Mouse (Mus musculus) MEL (cell line): ENCODE data around the gene Srbd1. TPM values are rescaled to one million over a fixed set of nuclear protein-coding genes. Genes with fewer than 3 reads are reported as not detected.

Experiments
- DNase-seq: peaks from one replicate; pipeline ENCODE4 v3.0.0; 2011; ENCODE audit warnings: low read depth, low spot score
- H3K27ac ChIP-seq: 2 replicates; pipeline ENCODE4 v1.5.1; 2012; ENCODE audit warnings: low read depth, mild to moderate bottlenecking, control low read depth, low read length, moderate library complexity; ENCODE audit not compliant: control insufficient read depth
- H3K27me3 ChIP-seq, 2 experiments: fragments of 150-350 bp in 1 of 2; sonication (generic) in 1 of 2; 2 replicates each; pipeline ENCODE4 v1.6.1; 2012; ENCODE audit warnings: low read length in 2 of 2, mild to moderate bottlenecking in 2 of 2, improper control_type of control experiment in 1 of 2, moderate library complexity in 1 of 2; ENCODE audit not compliant: insufficient read depth in 2 of 2, control insufficient read depth in 1 of 2
- H3K36me3 ChIP-seq, 2 experiments: 2 replicates each; pipeline ENCODE4 v1.6.1; 2012 to 2014; ENCODE audit warnings: low read length in 2 of 2, improper control_type of control experiment in 1 of 2, inconsistent platforms in 1 of 2, mild to moderate bottlenecking in 1 of 2; ENCODE audit not compliant: insufficient read depth in 2 of 2, control insufficient read depth in 1 of 2
- H3K4me1 ChIP-seq, 2 experiments: fragments of 150-350 bp in 1 of 2; sonication (generic) in 1 of 2; 2 replicates each; pipeline ENCODE4 v1.6.1; 2012; ENCODE audit warnings: low read length in 2 of 2, improper control_type of control experiment in 1 of 2, mild to moderate bottlenecking in 1 of 2; ENCODE audit not compliant: insufficient read depth in 2 of 2, control insufficient read depth in 1 of 2
- H3K4me3 ChIP-seq, 2 experiments: fragments of 150-350 bp in 1 of 2; sonication (generic) in 1 of 2; 2 replicates each; pipeline ENCODE4 v1.5.1; 2012; ENCODE audit warnings: low read depth in 2 of 2, low read length in 2 of 2, mild to moderate bottlenecking in 2 of 2, moderate library complexity in 2 of 2, control low read depth in 1 of 2, improper control_type of control experiment in 1 of 2; ENCODE audit not compliant: control insufficient read depth in 1 of 2, insufficient read depth in 1 of 2
- H3K79me2 ChIP-seq: 2 replicates; pipeline ENCODE4 v1.6.1; 2012; ENCODE audit warnings: mild to moderate bottlenecking, low read length, moderate library complexity; ENCODE audit not compliant: control insufficient read depth, poor library complexity, insufficient read depth
- H3K9ac ChIP-seq: 2 replicates; pipeline ENCODE4 v1.6.1; 2012; ENCODE audit warnings: low read depth, mild to moderate bottlenecking, control low read depth, low read length, moderate library complexity; ENCODE audit not compliant: control insufficient read depth, poor library complexity, severe bottlenecking
- H3K9me3 ChIP-seq: fragments of 150-350 bp; sonication (generic); replicated peaks from 2 replicates; pipeline ENCODE4 v1.6.1; 2012; ENCODE audit warnings: mild to moderate bottlenecking, low read length, improper control_type of control experiment, moderate library complexity; ENCODE audit not compliant: insufficient read depth
- BHLHE40 ChIP-seq: IDR thresholded peaks from 2 replicates; pipeline ENCODE4 v1.6.1; 2012; ENCODE audit warnings: low read depth, mild to moderate bottlenecking, inconsistent platforms, low read length, improper control_type of control experiment, borderline replicate concordance
- CHD1 ChIP-seq: IDR thresholded peaks from 2 replicates; pipeline ENCODE4 v1.6.1; 2012; ENCODE audit warnings: low read depth, mild to moderate bottlenecking, inconsistent platforms, low read length, improper control_type of control experiment
- CHD2 ChIP-seq: IDR thresholded peaks from 2 replicates; pipeline ENCODE4 v1.6.1; 2011; ENCODE audit warnings: low read length, improper control_type of control experiment
- ELF1 ChIP-seq: IDR thresholded peaks from 2 replicates; pipeline ENCODE4 v1.6.1; 2014; ENCODE audit warnings: low read depth, mild to moderate bottlenecking, inconsistent platforms, low read length, improper control_type of control experiment, moderate library complexity
- EP300 ChIP-seq, 2 experiments: IDR thresholded peaks; 2 replicates each; pipeline ENCODE4 v1.6.1; 2011; ENCODE audit warnings: improper control_type of control experiment in 2 of 2, low read length in 2 of 2, low read depth in 1 of 2, mild to moderate bottlenecking in 1 of 2
- ETS1 ChIP-seq: IDR thresholded peaks from 2 replicates; pipeline ENCODE4 v1.6.1; 2012; ENCODE audit warnings: low read depth, mild to moderate bottlenecking, inconsistent platforms, low read length, improper control_type of control experiment, moderate library complexity
- HCFC1 ChIP-seq: IDR thresholded peaks from 2 replicates; pipeline ENCODE4 v1.6.1; 2012; ENCODE audit warnings: low read depth, mild to moderate bottlenecking, inconsistent platforms, low read length, improper control_type of control experiment, moderate library complexity
- MAX ChIP-seq: IDR thresholded peaks from 2 replicates; pipeline ENCODE4 v1.6.1; 2011; ENCODE audit warnings: low read length, improper control_type of control experiment
- NELFE ChIP-seq: IDR thresholded peaks from 2 replicates; pipeline ENCODE4 v1.6.1; 2011; ENCODE audit warnings: low read depth, low read length, improper control_type of control experiment
- RAD21 ChIP-seq: IDR thresholded peaks from 2 replicates; pipeline ENCODE4 v1.6.1; 2011; ENCODE audit warnings: mild to moderate bottlenecking, low read depth, low read length, improper control_type of control experiment
- RCOR1 ChIP-seq: IDR thresholded peaks from 2 replicates; pipeline ENCODE4 v1.6.1; 2012; ENCODE audit warnings: low read depth, mild to moderate bottlenecking, inconsistent platforms, low read length, improper control_type of control experiment
- SMC3 ChIP-seq: IDR thresholded peaks from 2 replicates; pipeline ENCODE4 v1.6.1; 2011; ENCODE audit warnings: low read depth, low read length, improper control_type of control experiment
- TAL1 ChIP-seq: IDR thresholded peaks from 2 replicates; pipeline ENCODE4 v1.6.1; 2012; ENCODE audit warnings: mild to moderate bottlenecking, inconsistent platforms, low read length, moderate library complexity, mixed read lengths
- TBP ChIP-seq: IDR thresholded peaks from 2 replicates; pipeline ENCODE4 v1.8.0; 2011; ENCODE audit warnings: low read depth, low read length, improper control_type of control experiment
- TCF12 ChIP-seq: IDR thresholded peaks from 2 replicates; pipeline ENCODE4 v1.6.1; 2014; ENCODE audit warnings: low read depth, mild to moderate bottlenecking, inconsistent platforms, low read length, improper control_type of control experiment, moderate library complexity
- USF1 ChIP-seq: IDR thresholded peaks from 2 replicates; pipeline ENCODE4 v1.6.1; 2014; ENCODE audit warnings: low read depth, mild to moderate bottlenecking, inconsistent platforms, low read length, improper control_type of control experiment, moderate library complexity
- USF2 ChIP-seq, 2 experiments: IDR thresholded peaks; 2 replicates each; pipeline ENCODE4 v1.6.1; 2011 to 2012; ENCODE audit warnings: improper control_type of control experiment in 2 of 2, low read length in 2 of 2, borderline replicate concordance in 1 of 2, inconsistent platforms in 1 of 2, low read depth in 1 of 2, mild to moderate bottlenecking in 1 of 2; ENCODE audit not compliant: insufficient read depth in 1 of 2
- ZKSCAN1 ChIP-seq: IDR thresholded peaks from 2 replicates; pipeline ENCODE4 v1.6.1; 2012; ENCODE audit warnings: low read depth, mild to moderate bottlenecking, inconsistent platforms, low read length, improper control_type of control experiment, moderate library complexity
- ZMIZ1 ChIP-seq: IDR thresholded peaks from 2 replicates; pipeline ENCODE4 v1.6.1; 2012; ENCODE audit warnings: low read depth, mild to moderate bottlenecking, inconsistent platforms, low read length, improper control_type of control experiment, moderate library complexity
- ZNF384 ChIP-seq: IDR thresholded peaks from 2 replicates; pipeline ENCODE4 v1.6.1; 2012; ENCODE audit warnings: low read depth, mild to moderate bottlenecking, inconsistent platforms, low read length, improper control_type of control experiment
- polyA plus RNA-seq, 2 experiments: library from polyadenylated mRNA; stranded (reverse) in 1 of 2; unstranded in 1 of 2; fragments of >175 nt in 1 of 2; fragments of >200 nt in 1 of 2; gene quantifications; 2 replicates each; pipeline versions ENCODE4 v1.2.1 to v1.2.4; 2012; ENCODE audit warnings: low replicate concordance in 2 of 2, low read depth in 1 of 2; ENCODE audit not compliant: insufficient read length in 2 of 2, insufficient read depth in 1 of 2, missing spikeins in 1 of 2
- total RNA-seq: library from RNA; depleted of rRNA; stranded (reverse); fragments of 300-350 nt; gene quantifications from 2 replicates; pipeline ENCODE4 v1.2.3, GENCODE M21; 2012

Srbd1 gene
- total and polyA plus RNA-seq, 3 experiments = 14.9 to 30.5 TPM; not detected in 1

DNA sequence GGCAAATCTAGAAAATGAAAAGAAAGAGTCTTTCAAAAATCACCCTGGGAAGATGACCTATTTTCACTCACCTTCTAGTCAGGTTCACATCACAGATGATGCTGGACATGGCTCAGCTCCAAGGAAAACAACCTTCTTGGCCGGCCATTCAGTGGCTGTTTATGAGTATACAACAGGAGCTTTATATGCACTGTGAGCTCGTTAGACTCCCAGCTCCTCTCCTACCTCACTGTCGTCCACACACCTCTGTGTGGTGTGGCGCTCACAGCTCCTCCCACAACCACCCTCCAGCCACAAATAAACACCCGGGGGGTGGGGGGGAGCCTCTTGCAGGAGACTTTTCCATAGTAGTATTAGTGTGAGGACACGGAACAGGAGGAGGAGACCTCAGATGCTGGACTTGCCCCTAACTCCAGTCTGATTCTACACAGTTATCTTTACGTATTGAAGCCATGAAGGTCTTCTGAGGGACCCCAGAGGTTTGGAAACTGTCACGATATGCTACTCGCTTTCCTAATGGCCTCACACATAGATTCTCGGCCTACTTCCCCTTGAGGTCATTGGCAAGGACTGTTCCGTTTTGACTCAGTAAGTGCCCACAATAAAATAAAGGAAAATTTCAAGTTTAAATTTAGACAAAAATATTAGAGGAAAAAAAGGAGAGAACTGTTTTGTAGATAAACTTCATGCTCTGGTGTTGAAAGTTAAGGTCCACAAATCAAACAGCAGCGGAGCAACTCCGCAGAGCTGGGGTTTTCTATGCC lies 104.6 kb downstream of the Srbd1 start:
- no peak overlapping the region for H3K4me3 ChIP-seq
- DNase-seq = no peak

GRCm38 (mm10) chr17:86039741-86040140 lies 105.2 kb downstream of the Srbd1 start:
- no peaks in the 10 kb centered on the region for H3K9me3 ChIP-seq
- no peaks in the 10 kb centered on the region for H3K27me3 ChIP-seq
- no peaks in the 10 kb centered on the region; the same call in 1 of the 2 replicates for H3K79me2 ChIP-seq
- H3K4me1 ChIP-seq = peaks cover 0 to 5% of the 10 kb centered on the region in 2 experiments; a peak in 1 of 4 replicates
- H3K9ac ChIP-seq = no peak overlapping the region
- no peak overlapping the region for H3K27ac ChIP-seq
- DNase-seq = no peak
- no peak overlapping the region for H3K4me3 ChIP-seq
- TF ChIP-seq BHLHE40 = no peak
- TF ChIP-seq HCFC1 = no peak
- no peak for TF ChIP-seq ZMIZ1
- TF ChIP-seq ZNF384 = no peak
- no peak for TF ChIP-seq ELF1
- TF ChIP-seq USF2 (IDR thresholded peaks at IDR 0.05; ENCODE audit: borderline replicate concordance in 1 of 2, insufficient read depth in 1 of 2, low read depth in 1 of 2, low read length in 2 of 2) = no peak
- TF ChIP-seq TCF12 = no peak
- no peak for TF ChIP-seq SMC3
- no peak for TF ChIP-seq TAL1
- TF ChIP-seq EP300 (IDR thresholded peaks at IDR 0.05; ENCODE audit: low read depth in 1 of 2, low read length in 2 of 2) = no peak
- no peak for TF ChIP-seq MAX
- TF ChIP-seq CHD1 = no peak
- TF ChIP-seq RCOR1 = no peak
- H3K36me3 ChIP-seq = peaks cover 3 to 4% of the 10 kb centered on the region in 2 experiments; a peak in 3 of 4 replicates

More for the DNA sequence above, 104.6 kb downstream of the Srbd1 start:
- Histone ChIP-seq H3K27ac (no peak overlapping the region), H3K4me1 (peaks cover 0 to 5% of the 10 kb centered on the region in 2 experiments; a peak in 1 of 4 replicates), H3K9ac (no peak overlapping the region), H3K9me3 (no peaks in the 10 kb centered on the region), H3K79me2 (no peaks in the 10 kb centered on the region; the same call in 1 of the 2 replicates), H3K36me3 (peaks cover 3 to 4% of the 10 kb centered on the region in 2 experiments; a peak in 3 of 4 replicates), H3K27me3 (no peaks in the 10 kb centered on the region)
- TF ChIP-seq USF2 (IDR thresholded peaks at IDR 0.05; ENCODE audit: borderline replicate concordance in 1 of 2, insufficient read depth in 1 of 2, low read depth in 1 of 2, low read length in 2 of 2) (no peak), HCFC1 (no peak), ZMIZ1 (no peak), BHLHE40 (no peak), TBP (no peak), ETS1 (no peak), CHD1 (no peak), USF1 (no peak), CHD2 (no peak), RAD21 (no peak), TAL1 (no peak), ELF1 (no peak), ZKSCAN1 (no peak), NELFE (no peak)
